Mouse (Mus musculus): ENCODE data around the gene Gm7356. TPM values are rescaled to one million over a fixed set of nuclear protein-coding genes. Genes with fewer than 3 reads are reported as not detected.

Gm7356 gene
- polyA plus RNA-seq (2017; shearing (Covaris generic)), result not detected

GRCm38 (mm10) chr17:14003604-14004003, at the start of gene Gm7356:
TSS of gene Gm7356 (minus strand) at chr17:14003704.

Other genes with a start within 250 kb of the Gm7356 start
- gene Afdn, start 243.2 kb downstream of the Gm7356 start, polyA plus RNA-seq (2017; shearing (Covaris generic)), result 2.4 TPM
- gene Tcte2, start 241.9 kb downstream of the Gm7356 start, polyA plus RNA-seq (2017; shearing (Covaris generic)), result not detected
- gene Gm7168, start 55.3 kb downstream of the Gm7356 start, polyA plus RNA-seq (2017; shearing (Covaris generic)), result not detected
- not detected for gene Gm7358, start 55.8 kb upstream of the Gm7356 start, polyA plus RNA-seq (2017; shearing (Covaris generic))
- gene Dact2, start 200.6 kb upstream of the Gm7356 start, polyA plus RNA-seq (2017; shearing (Covaris generic)), result not detected

Data from CD4-positive, CD25-positive, alpha-beta regulatory T cell, adult 9 weeks (primary cell).